Mouse (Mus musculus) gonadal fat pad, adult 2 months (tissue): ENCODE measurements around the gene Laptm4a. TPM values are rescaled to one million over a fixed set of nuclear protein-coding genes. Genes with fewer than 3 reads are reported as not detected.
A peak's percentile ranks its signal among the peaks of the same experiment; 100 is the strongest.
"Not testable (repeated sequence)": the region's sequence is repeated elsewhere in the genome, so short reads cannot be mapped to it uniquely, and the experiment has no call there.

Experiments used
- DNase-seq: peaks from one replicate; pipeline ENCODE4 v3.0.0-alpha.2; 2012; ENCODE audit warnings: low read depth
- polyA plus RNA-seq: library from polyadenylated mRNA; depleted of rRNA; stranded (reverse); fragments of >200 nt; gene quantifications from 2 replicates; pipeline ENCODE4 v1.2.3, GENCODE M21; 2012

Laptm4a gene
- polyA plus RNA-seq, 1 experiment = 423 TPM

GRCm38 (mm10) chr12:8912860-8913685 is 8.4 kb upstream of the Laptm4a start:
- DNase-seq = no peak

GRCm38 (mm10) chr12:8913701-8914340 is 7.6 kb upstream of the Laptm4a start:
- peak; percentile 77 for DNase-seq

- peak; percentile 58 for DNase-seq
Measured at GRCm38 (mm10) chr12:8916378-8916777, 5.1 kb upstream of the Laptm4a start.

GRCm38 (mm10) chr12:8919231-8919630 is 2.2 kb upstream of the Laptm4a start:
- no peak for DNase-seq

GRCm38 (mm10) chr12:8920996-8921393 is 469 bp upstream of the Laptm4a start:
- DNase-seq = no peak

- DNase-seq = no peak
Measured at GRCm38 (mm10) chr12:8922369-8923124, 1.1 kb downstream of the Laptm4a start.

GRCm38 (mm10) chr12:8923125-8923410 is 1.6 kb downstream of the Laptm4a start:
- DNase-seq = no peak

GRCm38 (mm10) chr12:8923603-8924002 is 2.1 kb downstream of the Laptm4a start:
- DNase-seq = no peak

- DNase-seq = no peak
Measured at GRCm38 (mm10) chr12:8927652-8928051, 6.2 kb downstream of the Laptm4a start.

- DNase-seq = no peak
Measured at GRCm38 (mm10) chr12:8928766-8929165, 7.3 kb downstream of the Laptm4a start.

- no peak for DNase-seq
Measured at GRCm38 (mm10) chr12:8931083-8931482, 9.6 kb downstream of the Laptm4a start.

GRCm38 (mm10) chr12:8935349-8935748 is 13.9 kb downstream of the Laptm4a start:
- DNase-seq = no peak

GRCm38 (mm10) chr12:8936210-8936609 is 14.7 kb downstream of the Laptm4a start:
- DNase-seq = not testable (repeated sequence)

- DNase-seq = no peak
Measured at GRCm38 (mm10) chr12:8939490-8939889, 18.0 kb downstream of the Laptm4a start.

GRCm38 (mm10) chr12:8940011-8941005 is 18.8 kb downstream of the Laptm4a start:
- no peak for DNase-seq

GRCm38 (mm10) chr12:8941131-8941615 is 19.7 kb downstream of the Laptm4a start:
- DNase-seq = no peak

GRCm38 (mm10) chr12:8941699-8942392 is 20.4 kb downstream of the Laptm4a start:
- DNase-seq = no peak

- DNase-seq = no peak
Measured at GRCm38 (mm10) chr12:8947163-8947562, 25.7 kb downstream of the Laptm4a start.

GRCm38 (mm10) chr12:8947714-8948464 is 26.4 kb downstream of the Laptm4a start, which contains the start of gene Matn3:
Gene Matn3 (plus strand): TSS chr12:8947929.
- DNase-seq = no peak

GRCm38 (mm10) chr12:8953136-8953535 is 31.7 kb downstream of the Laptm4a start:
- no peak for DNase-seq
